Mouse (Mus musculus): ENCODE data around the gene Tmem256. TPM values are rescaled to one million over a fixed set of nuclear protein-coding genes. Genes with fewer than 3 reads are reported as not detected.
A peak's percentile ranks its signal among the peaks of the same experiment; 100 is the strongest.

Gene Tmem256
- polyA plus RNA-seq, 1 experiment from 2014 or later = 294 TPM

DNA sequence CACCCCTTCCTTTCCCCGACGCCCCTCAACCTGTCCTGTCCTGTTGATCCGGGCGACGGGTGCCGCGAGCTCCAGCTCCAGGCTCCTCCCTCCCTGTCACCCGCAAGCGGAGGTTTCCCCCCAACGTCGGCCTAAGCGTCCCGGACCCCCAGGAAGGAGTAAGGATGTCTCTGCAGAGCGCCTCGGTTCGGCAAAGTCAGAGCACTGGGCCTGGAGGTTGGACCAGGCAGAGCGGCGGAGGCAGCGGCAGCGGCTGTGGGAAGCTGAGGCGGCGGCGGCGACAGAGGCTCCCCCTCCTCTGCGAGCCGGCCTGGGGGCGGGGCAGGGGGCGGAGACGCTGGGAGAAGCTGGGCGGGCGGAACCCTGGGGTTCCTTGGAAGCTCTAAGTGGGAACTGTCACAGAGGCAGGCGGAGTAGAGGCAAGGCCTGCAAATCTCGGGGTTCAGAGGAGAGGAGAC, 35.6 kb upstream of the Tmem256 start:
- under 1% methylated on average over 33 of the region's 33 CpGs for WGBS
- peak overlapping the region; percentile 81 for H3K27ac ChIP-seq

GRCm38 (mm10) chr11:69803328-69803727, 35.0 kb upstream of the Tmem256 start:
- H3K27ac ChIP-seq = peak overlapping the region; percentile 83
- H3K9me3 ChIP-seq = 0 out of 2 replicates have a peak, but pooled peaks cover 3% of the 10 kb centered on the region

More for the DNA sequence above, 35.6 kb upstream of the Tmem256 start:
- Histone ChIP-seq H3K4me3 (peak overlapping the region; percentile 71), H3K27me3 (ENCODE audit: insufficient read depth, poor library complexity, severe bottlenecking) (peaks cover 95% of the 10 kb centered on the region), H3K36me3 (no peaks in the 10 kb centered on the region), H3K4me1 (peaks cover 71% of the 10 kb centered on the region), H3K9me3 (0 out of 2 replicates have a peak, but pooled peaks cover 3% of the 10 kb centered on the region)
- peak; percentile 85 for DNase-seq (ENCODE audit: low spot score)

DNA sequence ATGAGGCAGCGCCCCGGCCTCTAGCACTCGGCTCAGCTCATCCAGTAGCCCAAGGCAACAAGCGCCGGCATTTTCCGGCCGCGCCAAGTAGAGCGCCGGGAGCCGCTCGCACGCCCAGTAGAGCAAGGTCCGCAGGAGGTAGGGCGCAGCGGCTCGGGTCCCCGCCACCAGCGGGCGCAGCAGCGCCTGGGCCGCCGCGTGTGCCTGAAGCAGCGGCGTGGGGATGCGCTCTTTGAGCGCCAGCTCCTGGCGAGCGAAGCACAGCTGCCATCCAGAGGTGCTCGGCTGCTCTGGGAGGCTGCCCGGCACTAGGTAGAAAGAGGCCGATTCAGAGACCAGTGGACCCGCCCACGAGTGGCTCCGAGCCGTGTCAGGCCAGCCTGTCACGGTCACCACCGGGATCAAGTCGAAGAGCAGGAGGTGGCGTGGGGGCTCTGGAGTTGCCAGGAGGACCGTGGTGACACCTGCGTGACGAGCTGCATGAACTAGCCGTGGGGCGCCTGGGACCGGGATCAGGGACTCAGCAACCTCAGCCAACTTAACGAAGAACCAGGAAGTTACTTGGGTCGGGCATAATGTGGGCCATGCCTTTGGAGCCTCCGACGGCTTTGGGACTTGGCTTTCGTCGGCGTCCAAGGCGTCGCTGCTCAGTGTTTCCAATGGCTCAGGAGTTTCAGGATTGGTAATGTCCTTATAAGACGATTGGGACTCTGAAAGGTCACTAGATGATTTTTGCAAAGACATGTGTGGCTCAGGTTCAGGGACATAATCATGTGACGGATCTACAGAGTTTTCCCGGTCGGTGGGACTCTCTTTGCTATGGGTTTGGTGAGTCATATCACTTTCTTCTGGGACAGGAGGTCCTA, 34.3 kb upstream of the Tmem256 start:
- peak; percentile 91 for DNase-seq (ENCODE audit: low spot score)
- H3K36me3 ChIP-seq = no peaks in the 10 kb centered on the region
- peak overlapping the region; percentile 83 for H3K27ac ChIP-seq
- WGBS = under 1% methylated on average over 60 of the region's 60 CpGs
- peaks cover 84% of the 10 kb centered on the region for H3K27me3 ChIP-seq (ENCODE audit: insufficient read depth, poor library complexity, severe bottlenecking)
- H3K9me3 ChIP-seq = 0 out of 2 replicates have a peak, but pooled peaks cover 3% of the 10 kb centered on the region
- H3K4me1 ChIP-seq = peaks cover 66% of the 10 kb centered on the region
- H3K4me3 ChIP-seq = peak overlapping the region; percentile 71

More at GRCm38 (mm10) chr11:69803328-69803727, 35.0 kb upstream of the Tmem256 start:
- Histone ChIP-seq H3K4me3 (peak overlapping the region; percentile 71), H3K4me1 (peaks cover 68% of the 10 kb centered on the region), H3K36me3 (no peaks in the 10 kb centered on the region), H3K27me3 (ENCODE audit: insufficient read depth, poor library complexity, severe bottlenecking) (peaks cover 91% of the 10 kb centered on the region)
- DNase-seq (ENCODE audit: low spot score) = no peak
- WGBS = 3% methylated on average over 12 of the region's 12 CpGs

DNA sequence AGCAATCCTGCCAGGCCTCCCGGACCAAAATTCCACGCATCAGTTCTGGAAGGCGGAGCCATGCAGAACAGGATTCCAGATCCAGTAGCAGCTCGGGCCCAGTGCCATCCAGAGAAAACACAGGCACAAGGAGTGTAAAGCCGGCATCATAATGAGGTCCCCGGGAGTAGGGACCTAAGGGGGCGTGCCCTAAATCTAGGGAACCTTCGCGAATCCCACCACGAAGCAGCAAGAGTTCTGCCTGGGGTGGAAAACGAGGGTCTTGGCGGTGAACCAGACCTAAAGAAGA, 33.7 kb upstream of the Tmem256 start:
- Histone ChIP-seq H3K9me3 (0 out of 2 replicates have a peak, but pooled peaks cover 3% of the 10 kb centered on the region), H3K27ac (no peak overlapping the region), H3K4me1 (peaks cover 60% of the 10 kb centered on the region), H3K36me3 (no peaks in the 10 kb centered on the region), H3K27me3 (ENCODE audit: insufficient read depth, poor library complexity, severe bottlenecking) (peaks cover 78% of the 10 kb centered on the region), H3K4me3 (peak overlapping the region; percentile 71)
- WGBS = 6% methylated on average over 12 of the region's 12 CpGs
- DNase-seq (ENCODE audit: low spot score) = no peak

DNA sequence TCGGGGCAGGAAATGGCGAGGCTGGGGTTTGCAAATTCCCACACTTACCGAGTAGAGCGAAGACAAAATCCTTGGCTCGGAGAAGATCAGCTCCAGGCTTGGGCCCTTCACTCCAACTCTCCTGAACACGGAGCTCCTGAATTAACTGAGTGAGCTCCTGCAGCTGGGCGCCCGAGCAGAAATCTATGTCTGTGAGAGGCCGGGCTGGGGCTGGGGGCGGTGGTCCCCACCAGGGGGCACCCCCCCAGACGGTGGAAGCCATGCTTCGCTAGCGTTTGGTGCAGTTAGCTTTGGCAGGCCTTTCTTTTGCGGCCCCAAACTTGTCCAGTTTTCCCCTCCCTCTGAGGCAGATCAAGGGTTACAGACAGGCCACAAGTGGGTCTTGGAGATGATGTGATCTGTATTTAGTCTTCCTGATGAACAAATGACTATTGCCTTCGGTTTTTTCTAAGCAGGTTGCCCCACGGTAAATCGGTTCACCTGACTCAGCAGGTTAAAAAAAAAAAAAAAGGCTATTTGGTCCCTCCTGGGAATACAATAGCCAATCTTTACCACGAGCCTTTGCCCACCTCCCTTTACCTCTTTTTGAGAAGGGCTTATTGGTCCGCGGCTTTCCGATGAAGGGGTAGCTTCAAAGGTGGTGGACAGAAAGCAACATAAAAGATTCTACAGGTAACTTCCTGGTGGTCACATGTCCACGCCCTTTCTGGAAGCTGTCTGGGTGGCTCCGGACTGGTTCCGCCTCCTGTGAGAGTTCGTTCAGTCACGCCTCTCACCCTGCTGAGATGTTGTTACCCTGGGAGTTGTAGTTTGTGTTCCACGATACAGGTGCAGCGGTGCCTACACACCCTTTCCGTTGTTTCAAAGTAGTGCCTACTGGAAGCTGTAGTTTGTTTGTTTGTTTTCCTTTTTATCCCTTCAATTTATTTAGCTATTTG, 33.1 kb upstream of the Tmem256 start, which contains the start of gene Tmem102:
TSS of gene Tmem102 (minus strand) at position 653 of the 938 bp plus-strand sequence.
- WGBS = 8% methylated on average over 29 of the region's 29 CpGs
- H3K4me3 ChIP-seq = peak within 1 kb of the TSS; percentile 71
- no peak within 1 kb of the TSS; the same call in 1 of the 2 replicates for H3K27ac ChIP-seq
- peaks cover 72% of the 10 kb centered on the region for H3K27me3 ChIP-seq (ENCODE audit: insufficient read depth, poor library complexity, severe bottlenecking)
- no peak for DNase-seq (ENCODE audit: low spot score)
- no peaks in the 10 kb centered on the region for H3K36me3 ChIP-seq
- peaks cover 53% of the 10 kb centered on the region for H3K4me1 ChIP-seq
- 0 out of 2 replicates have a peak, but pooled peaks cover 3% of the 10 kb centered on the region for H3K9me3 ChIP-seq

- DNase-seq (ENCODE audit: low spot score) = no peak
- WGBS = 69% methylated on average over 4 of the region's 4 CpGs
- peaks cover 42% of the 10 kb centered on the region for H3K4me1 ChIP-seq
- no peaks in the 10 kb centered on the region for H3K36me3 ChIP-seq
- no peak overlapping the region for H3K27ac ChIP-seq
- H3K4me3 ChIP-seq = no peak overlapping the region
- H3K9me3 ChIP-seq = 0 out of 2 replicates have a peak, but pooled peaks cover 3% of the 10 kb centered on the region
- H3K27me3 ChIP-seq (ENCODE audit: insufficient read depth, poor library complexity, severe bottlenecking) = peaks cover 70% of the 10 kb centered on the region
Measured at GRCm38 (mm10) chr11:69806378-69806777, 31.9 kb upstream of the Tmem256 start.

- Histone ChIP-seq H3K36me3 (no peaks in the 10 kb centered on the region), H3K27me3 (ENCODE audit: insufficient read depth, poor library complexity, severe bottlenecking) (peaks cover 57% of the 10 kb centered on the region), H3K4me1 (peaks cover 29% of the 10 kb centered on the region), H3K4me3 (no peak overlapping the region), H3K27ac (no peak overlapping the region), H3K9me3 (0 out of 2 replicates have a peak, but pooled peaks cover 3% of the 10 kb centered on the region)
- 77% methylated on average over 2 of the region's 2 CpGs for WGBS
- no peak for DNase-seq (ENCODE audit: low spot score)
Measured at GRCm38 (mm10) chr11:69807641-69808040, 30.7 kb upstream of the Tmem256 start.

DNA sequence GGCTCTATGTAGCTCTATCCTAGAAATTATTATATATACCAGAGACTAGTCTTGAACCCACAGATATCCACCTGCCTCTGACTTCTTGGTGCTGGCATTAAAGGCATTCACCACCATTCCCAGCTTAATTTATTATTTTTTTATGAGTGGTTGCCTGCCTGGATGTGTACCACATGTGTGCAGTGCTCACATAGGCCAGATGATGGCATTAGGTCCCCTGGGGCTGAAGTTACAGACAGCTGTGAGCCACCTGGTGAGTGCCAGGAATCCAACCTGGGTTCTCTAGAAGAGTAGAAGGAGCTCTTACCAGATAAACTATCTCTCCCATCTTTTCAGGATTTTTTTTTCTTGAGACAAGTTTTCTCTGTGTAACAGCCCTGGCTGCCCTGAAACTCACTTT, 28.0 kb upstream of the Tmem256 start:
- peaks cover 3% of the 10 kb centered on the region; the same call in 1 of the 2 replicates for H3K4me1 ChIP-seq

GRCm38 (mm10) chr11:69815155-69815554, 23.2 kb upstream of the Tmem256 start, which contains the start of gene Gm39566:
Gm39566 (minus strand) TSS chr11:69815298.
- peaks cover 30% of the 10 kb centered on the region for H3K27me3 ChIP-seq (ENCODE audit: insufficient read depth, poor library complexity, severe bottlenecking)
- DNase-seq (ENCODE audit: low spot score) = no peak
- no peaks in the 10 kb centered on the region for H3K4me1 ChIP-seq
- H3K9me3 ChIP-seq = 0 out of 2 replicates have a peak, but pooled peaks cover 5% of the 10 kb centered on the region
- 53% methylated on average over 10 of the region's 10 CpGs for WGBS
- H3K27ac ChIP-seq = no peak within 1 kb of the TSS; the same call in 1 of the 2 replicates
- H3K36me3 ChIP-seq = no peaks in the 10 kb centered on the region; the same call in 1 of the 2 replicates
- no peak within 1 kb of the TSS for H3K4me3 ChIP-seq

More for the DNA sequence above, 28.0 kb upstream of the Tmem256 start:
- Histone ChIP-seq H3K27ac (no peak overlapping the region), H3K9me3 (0 out of 2 replicates have a peak, but pooled peaks cover 3% of the 10 kb centered on the region), H3K4me3 (no peak overlapping the region), H3K36me3 (no peaks in the 10 kb centered on the region), H3K27me3 (ENCODE audit: insufficient read depth, poor library complexity, severe bottlenecking) (peaks cover 41% of the 10 kb centered on the region)
- no peak for DNase-seq (ENCODE audit: low spot score)

GRCm38 (mm10) chr11:69816520-69816919, 21.8 kb upstream of the Tmem256 start:
- H3K4me3 ChIP-seq = no peak overlapping the region
- no peaks in the 10 kb centered on the region; the same call in 1 of the 2 replicates for H3K36me3 ChIP-seq
- peaks cover 24% of the 10 kb centered on the region; the same call in 1 of the 2 replicates for H3K27me3 ChIP-seq (ENCODE audit: insufficient read depth, poor library complexity, severe bottlenecking)
- WGBS = 87% methylated on average over 12 of the region's 12 CpGs
- 0 out of 2 replicates have a peak, but pooled peaks cover 5% of the 10 kb centered on the region for H3K9me3 ChIP-seq
- DNase-seq (ENCODE audit: low spot score) = no peak
- H3K4me1 ChIP-seq = no peaks in the 10 kb centered on the region
- no peak overlapping the region for H3K27ac ChIP-seq

DNA sequence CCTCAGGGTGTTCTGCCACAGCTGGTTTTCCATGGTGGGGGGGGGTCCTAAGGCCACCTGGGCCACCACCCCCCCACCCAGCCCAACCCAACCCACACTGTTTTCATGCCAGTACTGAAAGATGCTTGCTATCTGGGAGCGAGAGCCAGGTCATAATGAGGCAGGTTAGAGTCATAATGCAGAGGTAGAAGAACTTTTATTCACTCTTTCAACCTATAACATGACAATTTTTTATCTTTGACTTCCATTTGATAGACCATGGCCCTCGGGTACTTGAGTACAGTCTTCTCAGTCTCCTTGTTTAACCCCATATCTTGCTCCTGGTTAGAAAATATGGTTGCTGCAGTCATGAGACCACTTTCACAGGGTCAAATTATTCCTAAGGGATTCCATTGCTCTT, 19.9 kb upstream of the Tmem256 start, which contains the start of gene Spem2:
TSS of gene Spem2 (minus strand) at position 101 of the 400 bp plus-strand sequence.
- H3K36me3 ChIP-seq = no peaks in the 10 kb centered on the region; the same call in 1 of the 2 replicates
- DNase-seq (ENCODE audit: low spot score) = no peak
- no peaks in the 10 kb centered on the region for H3K4me1 ChIP-seq
- H3K9me3 ChIP-seq = 0 out of 2 replicates have a peak, but pooled peaks cover 5% of the 10 kb centered on the region
- peaks cover 24% of the 10 kb centered on the region; the same call in 1 of the 2 replicates for H3K27me3 ChIP-seq (ENCODE audit: insufficient read depth, poor library complexity, severe bottlenecking)
- no peak within 1 kb of the TSS for H3K4me3 ChIP-seq
- 71% methylated on average over 2 of the region's 2 CpGs for WGBS
- no peak within 1 kb of the TSS for H3K27ac ChIP-seq

DNA sequence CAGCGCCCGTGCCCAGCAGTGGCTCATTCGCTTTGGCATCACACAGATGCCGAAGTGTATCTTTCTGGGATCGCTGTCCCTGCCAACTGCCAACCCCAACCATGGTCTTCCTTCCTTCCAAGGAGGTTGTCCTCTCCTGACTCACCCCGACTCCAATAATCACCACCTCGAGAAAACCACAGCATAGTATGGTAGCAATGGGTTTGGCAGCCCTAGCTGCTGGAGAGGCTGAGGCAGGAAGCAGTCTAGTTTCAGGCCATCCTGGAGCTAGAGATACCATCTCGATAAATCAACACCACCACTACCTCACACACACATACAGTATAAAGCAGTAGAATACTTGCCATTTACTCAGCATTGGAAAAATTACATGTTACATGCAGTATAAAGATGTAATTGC, 19.4 kb upstream of the Tmem256 start:
- Histone ChIP-seq H3K27ac (no peak overlapping the region), H3K36me3 (no peaks in the 10 kb centered on the region; the same call in 1 of the 2 replicates), H3K27me3 (ENCODE audit: insufficient read depth, poor library complexity, severe bottlenecking) (peaks cover 20% of the 10 kb centered on the region; the same call in 1 of the 2 replicates), H3K9me3 (0 out of 2 replicates have a peak, but pooled peaks cover 5% of the 10 kb centered on the region), H3K4me1 (no peaks in the 10 kb centered on the region), H3K4me3 (no peak overlapping the region)
- 83% methylated on average over 8 of the region's 8 CpGs for WGBS
- no peak for DNase-seq (ENCODE audit: low spot score)

Data from heart, embryonic 10.5 days (tissue).